In the genomic region with DNA sequence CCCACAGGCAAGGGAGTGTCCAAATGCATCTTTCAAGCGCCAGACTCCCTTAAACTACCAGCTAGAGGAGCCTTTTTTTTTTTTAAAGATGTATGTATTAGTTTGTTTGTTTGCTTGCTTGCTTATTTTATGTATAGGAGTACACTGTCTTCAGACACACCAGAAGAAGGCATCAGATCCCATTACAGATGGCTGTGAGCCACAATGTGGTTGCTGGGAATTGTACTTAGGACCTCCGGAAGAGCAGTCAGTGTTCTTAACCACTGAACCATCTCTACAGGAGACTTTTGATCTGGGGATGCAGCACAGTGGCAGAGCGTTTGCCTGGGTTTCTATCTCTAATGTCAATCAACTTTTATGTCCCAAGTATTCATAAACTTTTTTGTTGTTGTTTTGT, we compare ENCODE assay signal across 8 mouse cellular contexts. TPM values are rescaled to one million over a fixed set of nuclear protein-coding genes. Genes with fewer than 3 reads are reported as not detected.
A peak's percentile ranks its signal among the peaks of the same experiment; 100 is the strongest.
DNase-seq lines count a peak whose midpoint lies in the region; ATAC-seq lines count a peak whose summit lies in the region.

No protein-coding gene starts in this region.

- no peak for DNase-seq in kidney, adult 18-20 months
- no peak for DNase-seq in hindbrain, embryonic 14.5 days (ENCODE audit: low spot score)
- no peak for DNase-seq in midbrain, embryonic 14.5 days
- DNase-seq in B cell, adult 2 months: no peak
- DNase-seq in ovary, postnatal 36 days (ENCODE audit: low spot score): no peak
- no peak for DNase-seq in frontal cortex, postnatal 36 days (ENCODE audit: low spot score in 2 of 2)

- peak overlapping the region; percentile 69 for H3K4me3 ChIP-seq in kidney, embryonic 15.5 days (replicated peaks)
- H3K4me3 ChIP-seq in brown adipose tissue, adult 24 weeks (ENCODE audit: insufficient read depth, low read depth, low read length): peak overlapping the region; percentile 98
- H3K4me3 ChIP-seq in hindbrain, embryonic 14.5 days (replicated peaks; ENCODE audit: low read length): peak overlapping the region; percentile 81
- peak overlapping the region; percentile 69 for H3K4me3 ChIP-seq in midbrain, embryonic 14.5 days (replicated peaks; ENCODE audit: low read depth, low read length)

- H3K9ac ChIP-seq in kidney, embryonic 15.5 days: no peak overlapping the region
- H3K9ac ChIP-seq in hindbrain, embryonic 14.5 days: peak overlapping the region; percentile 91
- H3K9ac ChIP-seq in midbrain, embryonic 14.5 days (replicated peaks; ENCODE audit: low read length): peak overlapping the region; percentile 87

- ATAC-seq in kidney, embryonic 15.5 days (replicated peaks; ENCODE audit: low FRiP score): no peak
- peak; percentile 53 for ATAC-seq in hindbrain, embryonic 14.5 days (ENCODE audit: low FRiP score)
- ATAC-seq in midbrain, embryonic 14.5 days (ENCODE audit: low FRiP score, low TSS enrichment): peak; percentile 14; the same call in 1 of the 2 replicates

- peak overlapping the region; percentile 70 for H3K4me2 ChIP-seq in kidney, embryonic 15.5 days
- H3K4me2 ChIP-seq in hindbrain, embryonic 14.5 days (replicated peaks): peak overlapping the region; percentile 71
- H3K4me2 ChIP-seq in midbrain, embryonic 14.5 days (ENCODE audit: low read length): peak overlapping the region; percentile 72

- WGBS in kidney, embryonic 15.5 days: 55% methylated on average over 3 of the region's 3 CpGs
- WGBS in hindbrain, embryonic 14.5 days: 48% methylated on average over 3 of the region's 3 CpGs
- 41% methylated on average over 3 of the region's 3 CpGs for WGBS in midbrain, embryonic 14.5 days

- H3K4me1 ChIP-seq in kidney, embryonic 15.5 days: peaks cover 15% of the 10 kb centered on the region; the same call in 1 of the 2 replicates
- H3K4me1 ChIP-seq in brown adipose tissue, adult 24 weeks (ENCODE audit: control insufficient read depth, insufficient read depth, insufficient read length, low read length): peaks cover 4% of the 10 kb centered on the region
- peaks cover 9% of the 10 kb centered on the region for H3K4me1 ChIP-seq in hindbrain, embryonic 14.5 days (replicated peaks; ENCODE audit: control insufficient read depth, insufficient read depth, low read length)
- peaks cover 14% of the 10 kb centered on the region; the same call in 1 of the 2 replicates for H3K4me1 ChIP-seq in midbrain, embryonic 14.5 days (ENCODE audit: control insufficient read depth, insufficient read depth, low read length)

- no peaks in the 10 kb centered on the region for H3K9me3 ChIP-seq in kidney, embryonic 15.5 days (replicated peaks)
- H3K9me3 ChIP-seq in hindbrain, embryonic 14.5 days (ENCODE audit: control insufficient read depth, low read length): no peaks in the 10 kb centered on the region
- H3K9me3 ChIP-seq in midbrain, embryonic 14.5 days (ENCODE audit: control insufficient read depth, low read length): no peaks in the 10 kb centered on the region

- H3K27ac ChIP-seq in kidney, embryonic 15.5 days: no peak overlapping the region
- no peak overlapping the region for H3K27ac ChIP-seq in brown adipose tissue, adult 24 weeks (replicated peaks; ENCODE audit: low read depth, low read length)
- no peak overlapping the region for H3K27ac ChIP-seq in hindbrain, embryonic 14.5 days
- no peak overlapping the region for H3K27ac ChIP-seq in midbrain, embryonic 14.5 days (replicated peaks; ENCODE audit: low read depth, low read length)

- peaks cover 5% of the 10 kb centered on the region; the same call in 1 of the 2 replicates for H3K36me3 ChIP-seq in kidney, embryonic 15.5 days
- peaks cover 1% of the 10 kb centered on the region; the same call in 1 of the 2 replicates for H3K36me3 ChIP-seq in hindbrain, embryonic 14.5 days (replicated peaks; ENCODE audit: control insufficient read depth, insufficient read depth)
- H3K36me3 ChIP-seq in midbrain, embryonic 14.5 days (ENCODE audit: control insufficient read depth, insufficient read depth, low read length): no peaks in the 10 kb centered on the region

- H3K27me3 ChIP-seq in kidney, embryonic 15.5 days: peaks cover 4% of the 10 kb centered on the region; the same call in 1 of the 2 replicates
- H3K27me3 ChIP-seq in hindbrain, embryonic 14.5 days (ENCODE audit: control insufficient read depth, insufficient read depth, low read length): no peaks in the 10 kb centered on the region
- H3K27me3 ChIP-seq in midbrain, embryonic 14.5 days (ENCODE audit: control insufficient read depth, insufficient read depth, low read length): no peaks in the 10 kb centered on the region

RNA-seq across cellular contexts. Expression of gene Gtf3c3, which starts 0.3 kb away (rescaled TPM):
- polyA plus RNA-seq in kidney, embryonic 15.5 days (2015; fragmentation: Nextera tagmentation; extraction: Ambion mirVana): 23.7 and 25.0 TPM in 2 replicates
- 12.3 and 13.8 TPM in 2 replicates for polyA plus RNA-seq in brown adipose tissue, adult 24 weeks (2012; ENCODE audit: insufficient read depth, insufficient read length, missing spikeins)
- 24.4 and 27.4 TPM in 2 replicates for polyA plus RNA-seq in hindbrain, embryonic 14.5 days (2014; fragmentation: Nextera tagmentation; extraction: Ambion mirVana)
- 20.9 and 30.5 TPM in 2 replicates for polyA plus RNA-seq in midbrain, embryonic 14.5 days (2014; fragmentation: Nextera tagmentation; extraction: Ambion mirVana)
